Mouse (Mus musculus) left cerebral cortex, adult 9 months (tissue): ENCODE measurements around the gene Tmbim1.
"Not testable (repeated sequence)": the region's sequence is repeated elsewhere in the genome, so short reads cannot be mapped to it uniquely, and the experiment has no call there.

Experiments
- DNase-seq, 2 experiments: peaks; one replicate each; pipeline ENCODE4 v3.0.0; 2022; ENCODE audit warnings: low spot score in 2 of 2

Tmbim1 gene

GRCm38 (mm10) chr1:74305522-74305921 is at the start of gene Tmbim1:
Gene Tmbim1 (minus strand): TSS chr1:74305622.
- no peak for DNase-seq

GRCm38 (mm10) chr1:74353453-74354229 is 48.2 kb upstream of the Tmbim1 start:
- DNase-seq = no peak

- no peak for DNase-seq
These were observed 47.2 kb upstream of the Tmbim1 start for GRCm38 (mm10) chr1:74352532-74353096.

- no peak for DNase-seq
These were observed 45.9 kb upstream of the Tmbim1 start for GRCm38 (mm10) chr1:74351185-74351769.

- no peak for DNase-seq
These were observed 38.9 kb upstream of the Tmbim1 start for GRCm38 (mm10) chr1:74344163-74344916.

- no peak for DNase-seq
These were observed 37.7 kb upstream of the Tmbim1 start for GRCm38 (mm10) chr1:74343161-74343560.

GRCm38 (mm10) chr1:74342308-74342707 is 36.9 kb upstream of the Tmbim1 start:
- DNase-seq = no peak

- no peak for DNase-seq
These were observed 36.5 kb upstream of the Tmbim1 start for GRCm38 (mm10) chr1:74341898-74342297.

- not testable (repeated sequence) for DNase-seq
These were observed 35.6 kb upstream of the Tmbim1 start for GRCm38 (mm10) chr1:74340992-74341391.

GRCm38 (mm10) chr1:74340361-74340764 is 34.9 kb upstream of the Tmbim1 start:
- DNase-seq = peak in 1 of 2 experiments; percentile 53

- DNase-seq = no peak
These were observed 34.5 kb upstream of the Tmbim1 start for GRCm38 (mm10) chr1:74339917-74340316.

GRCm38 (mm10) chr1:74338626-74339025 is 33.2 kb upstream of the Tmbim1 start:
- DNase-seq = no peak

- DNase-seq = no peak
These were observed 32.6 kb upstream of the Tmbim1 start for GRCm38 (mm10) chr1:74338013-74338412.

GRCm38 (mm10) chr1:74337241-74337771 is 31.9 kb upstream of the Tmbim1 start:
- DNase-seq = no peak

- DNase-seq = no peak
These were observed 30.2 kb upstream of the Tmbim1 start for GRCm38 (mm10) chr1:74335436-74336170.

- DNase-seq = no peak
These were observed 29.6 kb upstream of the Tmbim1 start for GRCm38 (mm10) chr1:74335033-74335432.

GRCm38 (mm10) chr1:74334607-74335006 is 29.2 kb upstream of the Tmbim1 start:
- DNase-seq = no peak

GRCm38 (mm10) chr1:74332930-74333329 is 27.5 kb upstream of the Tmbim1 start:
- no peak for DNase-seq

- DNase-seq = peak; percentile 89 to 97
These were observed 26.9 kb upstream of the Tmbim1 start for GRCm38 (mm10) chr1:74332241-74332763.

- no peak for DNase-seq
These were observed 25.7 kb upstream of the Tmbim1 start for GRCm38 (mm10) chr1:74331046-74331681.
